Comparison of ENCODE assay signal across 18 mouse cellular contexts in genomic region chr14:120271096-120271495, GRCm38 (mm10). TPM values are rescaled to one million over a fixed set of nuclear protein-coding genes. Genes with fewer than 3 reads are reported as not detected.
DNase-seq lines count a peak whose midpoint lies in the region; ATAC-seq and TF ChIP-seq lines count a peak whose summit lies in the region.
"Had no signal": no experiment of that assay in that cellular context is flagged by ENCODE, and none has a peak within 500 bp of the region (broad histone marks: within the 10 kb centered on the region; RNA-seq: fewer than 3 reads in every experiment).

No protein-coding gene starts in this region.

- TF ChIP-seq CTCF in liver, postnatal 0 days (IDR thresholded peaks at IDR 0.05; ENCODE audit: low read depth): no peak

- H3K4me1 ChIP-seq in liver, postnatal 0 days (ENCODE audit: insufficient read depth): peaks cover 11% of the 10 kb centered on the region
- H3K4me1 ChIP-seq in liver, embryonic 11.5 days (replicated peaks; ENCODE audit: control insufficient read depth, insufficient read depth, low read length): peaks cover 9% of the 10 kb centered on the region
- peaks cover 6% of the 10 kb centered on the region for H3K4me1 ChIP-seq in hindbrain, embryonic 13.5 days (replicated peaks)
- peaks cover 2% of the 10 kb centered on the region; the same call in 1 of the 2 replicates for H3K4me1 ChIP-seq in forebrain, embryonic 11.5 days (replicated peaks; ENCODE audit: control insufficient read depth, insufficient read depth, low read length)

- 63% methylated on average over 8 of the region's 8 CpGs for WGBS in liver, postnatal 0 days (ENCODE audit: insufficient replicate concordance)
- 73% methylated on average over 8 of the region's 8 CpGs for WGBS in liver, embryonic 11.5 days
- 84% methylated on average over 8 of the region's 8 CpGs for WGBS in hindbrain, embryonic 13.5 days
- WGBS in forebrain, embryonic 11.5 days: 91% methylated on average over 8 of the region's 8 CpGs

- no peak for DNase-seq in liver, postnatal 0 days
- DNase-seq in liver, embryonic 11.5 days (ENCODE audit: low spot score): no peak
- DNase-seq in kidney, adult 9 months: peak; percentile 61
- DNase-seq in kidney, postnatal 14 days: peak; percentile 60
- DNase-seq in forebrain, embryonic 11.5 days (ENCODE audit: low spot score): no peak
- no peak for DNase-seq in testis, postnatal 14 days (ENCODE audit: low spot score)
- DNase-seq: adrenal gland, adult 8-10 months; cerebellum, adult 9-11 months; left cerebral cortex, postnatal 4 days; midbrain, embryonic 14.5 days; right cerebral cortex, postnatal 14 days; thymus, postnatal 14 days had no signal

- no peak for ATAC-seq in liver, postnatal 0 days
- ATAC-seq in liver, embryonic 11.5 days (replicated peaks; ENCODE audit: low FRiP score): no peak
- no peak for ATAC-seq in hindbrain, embryonic 13.5 days (ENCODE audit: low FRiP score)
- no peak for ATAC-seq in forebrain, embryonic 11.5 days (replicated peaks; ENCODE audit: low FRiP score)
- ATAC-seq: forebrain, embryonic 13.5 days; lung, postnatal 0 days had no signal

- no peak overlapping the region for H3K4me3 ChIP-seq in liver, postnatal 0 days (ENCODE audit: low read depth, low read length)
- no peak overlapping the region for H3K4me3 ChIP-seq in liver, embryonic 11.5 days (ENCODE audit: low read depth, low read length)
- H3K4me3 ChIP-seq in hindbrain, embryonic 13.5 days: no peak overlapping the region
- no peak overlapping the region for H3K4me3 ChIP-seq in forebrain, embryonic 11.5 days (ENCODE audit: low read depth, low read length)
- H3K4me3 ChIP-seq: forebrain, embryonic 13.5 days; neural tube, embryonic 15.5 days had no signal

- peak overlapping the region; percentile 35; the same call in 1 of the 2 replicates for H3K4me2 ChIP-seq in liver, postnatal 0 days (ENCODE audit: low read depth, low read length)
- H3K4me2 ChIP-seq in liver, embryonic 11.5 days: no peak overlapping the region
- H3K4me2 ChIP-seq in hindbrain, embryonic 13.5 days: no peak overlapping the region
- H3K4me2 ChIP-seq in forebrain, embryonic 11.5 days (ENCODE audit: low read depth, low read length, severe bottlenecking): no peak overlapping the region
- H3K4me2 ChIP-seq: forebrain, embryonic 13.5 days; heart, embryonic 11.5 days; hindbrain, embryonic 14.5 days; neural tube, embryonic 15.5 days had no signal

- H3K9me3 ChIP-seq in liver, postnatal 0 days (ENCODE audit: low read length): no peaks in the 10 kb centered on the region
- H3K9me3 ChIP-seq in liver, embryonic 11.5 days (ENCODE audit: control insufficient read depth, low read length): no peaks in the 10 kb centered on the region
- no peaks in the 10 kb centered on the region for H3K9me3 ChIP-seq in hindbrain, embryonic 13.5 days
- H3K9me3 ChIP-seq in forebrain, embryonic 11.5 days (ENCODE audit: control insufficient read depth, low read length): no peaks in the 10 kb centered on the region
- H3K9me3 ChIP-seq: forebrain, embryonic 13.5 days; neural tube, embryonic 15.5 days had no signal

- H3K9ac ChIP-seq in liver, postnatal 0 days (replicated peaks): no peak overlapping the region
- H3K9ac ChIP-seq in liver, embryonic 11.5 days (ENCODE audit: low read depth, low read length): no peak overlapping the region
- H3K9ac ChIP-seq in hindbrain, embryonic 13.5 days: no peak overlapping the region
- H3K9ac ChIP-seq in forebrain, embryonic 11.5 days (ENCODE audit: low read length): no peak overlapping the region
- H3K9ac ChIP-seq: forebrain, embryonic 13.5 days; hindbrain, embryonic 14.5 days; neural tube, embryonic 15.5 days had no signal

- TF ChIP-seq EP300 in liver, postnatal 0 days (IDR thresholded peaks at IDR 0.05; ENCODE audit: low read depth): no peak

- H3K27me3 ChIP-seq in liver, postnatal 0 days (ENCODE audit: insufficient read depth, low read length): no peaks in the 10 kb centered on the region
- no peaks in the 10 kb centered on the region for H3K27me3 ChIP-seq in liver, embryonic 11.5 days (replicated peaks; ENCODE audit: control insufficient read depth, insufficient read depth, low read length)
- no peaks in the 10 kb centered on the region; the same call in 1 of the 2 replicates for H3K27me3 ChIP-seq in hindbrain, embryonic 13.5 days
- no peaks in the 10 kb centered on the region for H3K27me3 ChIP-seq in forebrain, embryonic 11.5 days (ENCODE audit: control insufficient read depth, insufficient read depth, low read length)
- H3K27me3 ChIP-seq: forebrain, embryonic 13.5 days; neural tube, embryonic 15.5 days had no signal

- H3K27ac ChIP-seq in liver, postnatal 0 days (ENCODE audit: low read depth): no peak overlapping the region
- H3K27ac ChIP-seq in liver, embryonic 11.5 days (ENCODE audit: low read depth, low read length): no peak overlapping the region
- H3K27ac ChIP-seq in hindbrain, embryonic 13.5 days: no peak overlapping the region
- H3K27ac ChIP-seq in forebrain, embryonic 11.5 days (ENCODE audit: low read depth, low read length): no peak overlapping the region
- H3K27ac ChIP-seq: forebrain, embryonic 13.5 days; hindbrain, embryonic 14.5 days; neural tube, embryonic 15.5 days had no signal

- H3K36me3 ChIP-seq in liver, postnatal 0 days (replicated peaks; ENCODE audit: insufficient read depth, low read length): no peaks in the 10 kb centered on the region
- H3K36me3 ChIP-seq in liver, embryonic 11.5 days (ENCODE audit: control insufficient read depth, insufficient read depth, low read length): no peaks in the 10 kb centered on the region
- H3K36me3 ChIP-seq in hindbrain, embryonic 13.5 days: no peaks in the 10 kb centered on the region
- H3K36me3 ChIP-seq in forebrain, embryonic 11.5 days (ENCODE audit: control insufficient read depth, insufficient read depth, low read length): no peaks in the 10 kb centered on the region
- H3K36me3 ChIP-seq: neural tube, embryonic 15.5 days had no signal

RNA-seq across cellular contexts. Expression of gene Mbnl2, which starts 4.4 kb away (rescaled TPM):
- polyA plus RNA-seq in liver, postnatal 0 days (2015; fragmentation: Nextera tagmentation; extraction: Ambion mirVana): 16.0 and 16.9 TPM in 2 replicates
- polyA plus RNA-seq in liver, embryonic 11.5 days (2014; fragmentation: Nextera tagmentation; extraction: Ambion mirVana): 38.2 and 40.0 TPM in 2 replicates
- 23.9 and 24.7 TPM in 2 replicates for polyA plus RNA-seq in hindbrain, embryonic 13.5 days (2015; fragmentation: Nextera tagmentation; extraction: Ambion mirVana)
- polyA plus RNA-seq in forebrain, embryonic 11.5 days (2014; fragmentation: Nextera tagmentation; extraction: Ambion mirVana): 39.2 and 39.6 TPM in 2 replicates

Comparison
In these comparisons a context has a peak if more than half of its experiments do, and no peak if none do; other contexts are left out.
1. DNase-seq: peak in kidney, adult 9 months (single experiment) and kidney, postnatal 14 days (single experiment); none in liver, postnatal 0 days (single experiment), liver, embryonic 11.5 days (single experiment), forebrain, embryonic 11.5 days (single experiment) and testis, postnatal 14 days (single experiment).